In genomic region chr17:75641010-75641498, GRCm38 (mm10) we compare ENCODE assay signal across 19 mouse cellular contexts.
DNase-seq lines count a peak whose midpoint lies in the region; ATAC-seq and TF ChIP-seq lines count a peak whose summit lies in the region.
"Had no signal": no experiment of that assay in that cellular context is flagged by ENCODE, and none has a peak within 500 bp of the region (broad histone marks: within the 10 kb centered on the region; RNA-seq: fewer than 3 reads in every experiment).

No protein-coding gene starts in this region.

- no peaks in the 10 kb centered on the region for H3K36me3 ChIP-seq in midbrain, embryonic 12.5 days
- H3K36me3 ChIP-seq in midbrain, embryonic 10.5 days, result no peaks in the 10 kb centered on the region
- no peaks in the 10 kb centered on the region for H3K36me3 ChIP-seq in forebrain, postnatal 0 days (ENCODE audit: insufficient read depth)
- no peaks in the 10 kb centered on the region for H3K36me3 ChIP-seq in hindbrain, postnatal 0 days (ENCODE audit: insufficient read depth, low read length)
- no peaks in the 10 kb centered on the region for H3K36me3 ChIP-seq in neural tube, embryonic 14.5 days (ENCODE audit: control insufficient read depth, insufficient read depth, low read length)
- H3K36me3 ChIP-seq: embryonic facial prominence, embryonic 13.5 days; G1E had no signal

- H3K4me1 ChIP-seq in midbrain, embryonic 12.5 days, result peaks cover 6% of the 10 kb centered on the region; the same call in 1 of the 2 replicates
- H3K4me1 ChIP-seq in midbrain, embryonic 10.5 days, result peaks cover 9% of the 10 kb centered on the region; the same call in 1 of the 2 replicates
- peaks cover 9% of the 10 kb centered on the region; the same call in 1 of the 2 replicates for H3K4me1 ChIP-seq in forebrain, postnatal 0 days (ENCODE audit: insufficient read depth)
- peaks cover 4% of the 10 kb centered on the region; the same call in 1 of the 2 replicates for H3K4me1 ChIP-seq in hindbrain, postnatal 0 days (ENCODE audit: insufficient read depth, low read length)
- H3K4me1 ChIP-seq in neural tube, embryonic 14.5 days (ENCODE audit: control insufficient read depth, insufficient read depth, low read length), result no peaks in the 10 kb centered on the region
- H3K4me1 ChIP-seq: embryonic facial prominence, embryonic 13.5 days had no signal

- no peak overlapping the region for H3K4me3 ChIP-seq in midbrain, embryonic 12.5 days
- H3K4me3 ChIP-seq in midbrain, embryonic 10.5 days, result no peak overlapping the region
- H3K4me3 ChIP-seq in forebrain, postnatal 0 days (ENCODE audit: low read depth, low read length), result no peak overlapping the region
- H3K4me3 ChIP-seq in hindbrain, postnatal 0 days (ENCODE audit: low read length), result no peak overlapping the region
- no peak overlapping the region for H3K4me3 ChIP-seq in neural tube, embryonic 14.5 days (ENCODE audit: low read depth, low read length)
- no peak overlapping the region for H3K4me3 ChIP-seq in gastrocnemius, adult 2 months
- H3K4me3 ChIP-seq: embryonic facial prominence, embryonic 13.5 days; layer of hippocampus, adult 2 months had no signal

- no peak overlapping the region for H3K9ac ChIP-seq in midbrain, embryonic 12.5 days (replicated peaks)
- H3K9ac ChIP-seq in forebrain, postnatal 0 days, result no peak overlapping the region
- H3K9ac ChIP-seq in hindbrain, postnatal 0 days (replicated peaks; ENCODE audit: low read length), result no peak overlapping the region
- H3K9ac ChIP-seq in neural tube, embryonic 14.5 days (replicated peaks; ENCODE audit: low read depth, low read length), result no peak overlapping the region
- H3K9ac ChIP-seq: embryonic facial prominence, embryonic 13.5 days; liver, embryonic 14.5 days had no signal

- H3K4me2 ChIP-seq in midbrain, embryonic 12.5 days (replicated peaks), result no peak overlapping the region
- H3K4me2 ChIP-seq in forebrain, postnatal 0 days (ENCODE audit: low read depth), result no peak overlapping the region
- no peak overlapping the region for H3K4me2 ChIP-seq in hindbrain, postnatal 0 days (ENCODE audit: low read depth, low read length)
- no peak overlapping the region for H3K4me2 ChIP-seq in neural tube, embryonic 14.5 days (ENCODE audit: low read depth, low read length)
- H3K4me2 ChIP-seq: embryonic facial prominence, embryonic 13.5 days had no signal

- no peaks in the 10 kb centered on the region; the same call in 1 of the 2 replicates for H3K27me3 ChIP-seq in midbrain, embryonic 12.5 days
- H3K27me3 ChIP-seq in midbrain, embryonic 10.5 days (ENCODE audit: low read depth, poor library complexity, severe bottlenecking), result no peaks in the 10 kb centered on the region
- H3K27me3 ChIP-seq in forebrain, postnatal 0 days (ENCODE audit: insufficient read depth, low read length), result no peaks in the 10 kb centered on the region; the same call in 1 of the 2 replicates
- H3K27me3 ChIP-seq in hindbrain, postnatal 0 days (ENCODE audit: insufficient read depth, low read length), result no peaks in the 10 kb centered on the region
- no peaks in the 10 kb centered on the region for H3K27me3 ChIP-seq in neural tube, embryonic 14.5 days (ENCODE audit: control insufficient read depth, insufficient read depth, low read length)
- H3K27me3 ChIP-seq: embryonic facial prominence, embryonic 13.5 days had no signal

- 55% methylated on average over 6 of the region's 6 CpGs for WGBS in midbrain, embryonic 12.5 days
- WGBS in midbrain, embryonic 10.5 days, result 64% methylated on average over 6 of the region's 6 CpGs
- WGBS in forebrain, postnatal 0 days, result 21% methylated on average over 6 of the region's 6 CpGs
- WGBS in hindbrain, postnatal 0 days, result 35% methylated on average over 6 of the region's 6 CpGs
- WGBS in neural tube, embryonic 14.5 days, result 28% methylated on average over 6 of the region's 6 CpGs

- intact Hi-C loops in gastrocnemius, adult 2 months (cut with DNase I), result no loop called here

- no peak for TF ChIP-seq CTCF in forebrain, postnatal 0 days (IDR thresholded peaks at IDR 0.05; ENCODE audit: low read depth)
- TF ChIP-seq CTCF in hindbrain, postnatal 0 days (IDR thresholded peaks at IDR 0.05; ENCODE audit: low read depth), result no peak
- no peak for TF ChIP-seq CTCF in gastrocnemius, adult 2 months (IDR thresholded peaks at IDR 0.05)

- H3K27ac ChIP-seq in midbrain, embryonic 12.5 days (replicated peaks), result no peak overlapping the region
- H3K27ac ChIP-seq in midbrain, embryonic 10.5 days (replicated peaks), result no peak overlapping the region
- H3K27ac ChIP-seq in forebrain, postnatal 0 days (ENCODE audit: low read depth, low read length), result no peak overlapping the region
- H3K27ac ChIP-seq in hindbrain, postnatal 0 days, result no peak overlapping the region
- no peak overlapping the region for H3K27ac ChIP-seq in neural tube, embryonic 14.5 days (ENCODE audit: low read depth, low read length)
- no peak overlapping the region for H3K27ac ChIP-seq in gastrocnemius, adult 2 months
- H3K27ac ChIP-seq: embryonic facial prominence, embryonic 13.5 days; layer of hippocampus, adult 2 months; liver, embryonic 14.5 days; stomach, postnatal 0 days had no signal

- ATAC-seq in midbrain, embryonic 12.5 days (ENCODE audit: low FRiP score, low read depth), result peak; percentile 45
- peak; percentile 54 for ATAC-seq in forebrain, postnatal 0 days
- no peak for ATAC-seq in hindbrain, postnatal 0 days
- ATAC-seq in neural tube, embryonic 14.5 days (ENCODE audit: low read depth), result peak; percentile 28; the same call in 1 of the 2 replicates
- ATAC-seq: CD4-positive, CD25-positive, alpha-beta regulatory T cell, adult 4 months had no signal

- H3K9me3 ChIP-seq in midbrain, embryonic 12.5 days, result no peaks in the 10 kb centered on the region
- no peaks in the 10 kb centered on the region for H3K9me3 ChIP-seq in midbrain, embryonic 10.5 days (replicated peaks)
- no peaks in the 10 kb centered on the region for H3K9me3 ChIP-seq in forebrain, postnatal 0 days (ENCODE audit: low read length)
- no peaks in the 10 kb centered on the region for H3K9me3 ChIP-seq in hindbrain, postnatal 0 days (ENCODE audit: low read length)
- no peaks in the 10 kb centered on the region for H3K9me3 ChIP-seq in neural tube, embryonic 14.5 days (ENCODE audit: control insufficient read depth, low read length)
- H3K9me3 ChIP-seq: embryonic facial prominence, embryonic 13.5 days had no signal

- DNase-seq in midbrain, embryonic 10.5 days (ENCODE audit: low spot score), result no peak
- peak; percentile 29 for DNase-seq in forebrain, postnatal 0 days
- DNase-seq in hindbrain, postnatal 0 days (ENCODE audit: low spot score), result peak; percentile 21
- no peak for DNase-seq in gastrocnemius, adult 2 months
- no peak for DNase-seq in lung, postnatal 25 days (ENCODE audit: low spot score)
- DNase-seq: cerebellum, postnatal 25 days; heart, adult 11 months; kidney, adult 18-20 months; kidney, postnatal 10 days; right cerebral cortex, postnatal 14 days; thymus, postnatal 25 days had no signal

Comparison
In these comparisons a context has a peak if more than half of its experiments do, and no peak if none do; other contexts are left out.
1. DNase-seq: peak in forebrain, postnatal 0 days (single experiment) and hindbrain, postnatal 0 days (single experiment); none in midbrain, embryonic 10.5 days (single experiment), gastrocnemius, adult 2 months (single experiment) and lung, postnatal 25 days (single experiment).